Mouse (Mus musculus) megakaryocyte, embryonic 14.5 days (primary cell): ENCODE measurements around the gene Oxnad1. TPM values are rescaled to one million over a fixed set of nuclear protein-coding genes. Genes with fewer than 3 reads are reported as not detected.
"Not testable (repeated sequence)": the region's sequence is repeated elsewhere in the genome, so short reads cannot be mapped to it uniquely, and the experiment has no call there.

Experiments used
- H3K27me3 ChIP-seq: replicated peaks from 2 replicates; pipeline ENCODE3; 2012; ENCODE audit warnings: inconsistent platforms
- H3K36me3 ChIP-seq: replicated peaks from 2 replicates; pipeline ENCODE3; 2012; ENCODE audit warnings: low read length, inconsistent platforms, mixed read lengths
- H3K4me1 ChIP-seq: 2 replicates; pipeline ENCODE4 v1.6.1; 2012; ENCODE audit warnings: inconsistent platforms
- H3K4me3 ChIP-seq: replicated peaks from 2 replicates; pipeline ENCODE3; 2012; ENCODE audit warnings: moderate library complexity, mild to moderate bottlenecking, inconsistent platforms
- H3K9me3 ChIP-seq: 2 replicates; pipeline ENCODE4 v1.6.1; 2012; ENCODE audit warnings: inconsistent platforms
- FLI1 ChIP-seq: IDR thresholded peaks from 2 replicates; pipeline ENCODE4 v1.6.1; 2012; ENCODE audit warnings: low read length, inconsistent platforms, mixed read lengths
- GATA1 ChIP-seq: IDR thresholded peaks from 3 replicates; pipeline ENCODE4 v1.6.1; 2012; ENCODE audit warnings: mixed read lengths, low read length, inconsistent platforms, borderline replicate concordance
- polyA plus RNA-seq: library from polyadenylated mRNA; stranded (reverse); fragments of >175 nt; gene quantifications from 2 replicates; pipeline ENCODE4 v1.2.3, GENCODE M21; 2012; ENCODE audit warnings: low replicate concordance; ENCODE audit not compliant: insufficient read depth

Oxnad1 gene
- polyA plus RNA-seq, 1 experiment, result 17.6 TPM

DNA sequence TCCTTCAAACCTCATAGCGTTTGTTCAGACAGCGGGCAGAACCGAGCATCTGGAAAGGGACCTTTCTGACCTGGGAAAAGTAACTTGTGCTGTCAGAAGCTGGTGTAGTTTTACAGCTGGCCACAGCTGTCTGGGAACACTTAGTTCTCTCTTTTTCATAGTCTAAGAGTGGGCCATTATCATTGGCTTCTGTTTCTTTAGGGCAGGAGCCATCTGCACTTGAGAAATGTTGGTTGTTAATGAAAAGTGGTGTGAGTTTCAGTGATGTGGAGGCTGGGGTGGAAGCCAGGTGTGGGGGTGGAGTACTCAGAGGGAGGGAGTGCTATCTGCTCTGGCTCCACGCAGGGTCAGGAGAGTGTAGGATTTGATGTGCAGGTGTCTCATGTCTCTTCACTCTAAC lies 6.0 kb downstream of the Oxnad1 start:
- Histone ChIP-seq H3K36me3 (peaks cover 68% of the 10 kb centered on the region), H3K27me3 (no peaks in the 10 kb centered on the region), H3K9me3 (no peaks in the 10 kb centered on the region), H3K4me1 (peaks cover 56% of the 10 kb centered on the region), H3K4me3 (no peak overlapping the region)
- no peak for TF ChIP-seq FLI1
- no peak for TF ChIP-seq GATA1

DNA sequence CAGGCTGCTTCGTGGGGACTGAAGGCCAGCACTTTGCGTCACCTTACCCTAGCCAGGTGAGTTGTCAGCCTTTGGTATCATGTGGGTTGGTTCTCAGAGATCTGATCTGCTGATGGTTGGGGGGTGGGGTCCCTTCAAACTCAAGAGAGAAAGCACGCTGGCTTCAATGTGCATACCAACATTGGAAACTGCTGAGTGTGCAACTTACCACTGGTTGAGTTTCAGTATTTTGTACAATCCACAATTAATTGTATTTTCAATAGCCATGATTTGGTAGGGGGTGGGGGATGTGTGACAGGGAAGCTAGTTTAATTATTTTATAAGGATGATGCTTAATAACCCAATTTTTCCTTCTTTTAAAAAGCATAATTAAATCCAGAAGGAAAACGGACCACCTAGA lies 6.5 kb downstream of the Oxnad1 start:
- no peaks in the 10 kb centered on the region for H3K27me3 ChIP-seq
- H3K36me3 ChIP-seq, result peaks cover 73% of the 10 kb centered on the region
- H3K9me3 ChIP-seq, result no peaks in the 10 kb centered on the region
- H3K4me1 ChIP-seq, result peaks cover 51% of the 10 kb centered on the region
- TF ChIP-seq FLI1 (no peak), GATA1 (no peak)
- no peak overlapping the region for H3K4me3 ChIP-seq

DNA sequence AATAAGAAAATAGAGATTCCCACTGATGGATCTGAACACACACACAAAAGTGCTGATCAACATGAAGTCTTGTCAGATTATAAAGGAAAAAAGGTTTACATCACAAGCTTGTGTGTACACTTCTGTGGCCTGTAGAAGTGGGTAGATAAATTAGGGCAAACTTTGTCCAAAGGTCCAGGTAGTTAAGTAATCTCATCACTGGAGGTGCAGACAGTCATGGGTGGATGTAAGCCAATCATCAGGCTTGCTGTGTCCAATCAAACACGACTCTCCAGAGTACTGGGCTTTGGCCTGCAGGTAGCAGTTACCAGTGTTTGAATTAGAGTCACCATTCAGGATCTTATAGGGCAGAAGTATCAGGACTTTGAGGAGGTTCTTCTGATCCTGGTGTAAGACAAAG lies 7.8 kb downstream of the Oxnad1 start:
- peaks cover 86% of the 10 kb centered on the region for H3K36me3 ChIP-seq
- TF ChIP-seq FLI1 (no peak), GATA1 (no peak)
- H3K4me3 ChIP-seq, result no peak overlapping the region
- H3K4me1 ChIP-seq, result peaks cover 43% of the 10 kb centered on the region
- no peaks in the 10 kb centered on the region for H3K9me3 ChIP-seq
- no peaks in the 10 kb centered on the region for H3K27me3 ChIP-seq

DNA sequence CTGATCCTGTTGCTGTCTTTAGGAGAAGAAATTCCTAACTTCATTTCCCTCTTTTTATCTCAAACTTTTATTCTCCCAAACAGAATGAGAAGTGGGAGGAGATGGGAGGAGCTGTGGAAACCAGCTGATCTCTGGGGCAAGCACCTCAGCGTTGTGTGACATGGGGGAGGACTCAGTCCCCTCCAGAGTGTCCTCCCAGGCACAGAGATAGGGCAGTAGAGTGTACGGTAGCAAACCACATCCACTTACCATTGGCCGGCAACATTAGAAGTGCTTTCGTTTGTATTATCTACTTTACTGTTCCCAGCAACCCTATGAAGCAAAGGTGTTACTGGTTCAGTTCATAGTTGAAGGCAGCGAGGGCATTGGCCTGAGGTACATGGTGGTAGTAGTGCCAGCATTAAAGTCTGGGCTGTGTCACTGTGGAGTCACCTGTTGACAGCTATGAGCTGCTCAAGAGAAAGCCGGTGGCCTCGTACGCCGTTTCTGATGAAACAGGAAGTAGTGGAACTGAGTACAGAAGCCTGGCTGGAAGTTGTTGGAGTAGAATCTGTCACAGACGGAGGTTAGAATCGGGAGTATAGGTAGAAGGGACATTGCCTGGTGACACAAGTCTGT lies 8.4 kb downstream of the Oxnad1 start:
- Histone ChIP-seq H3K4me3 (peak overlapping the region; percentile 31), H3K36me3 (peaks cover 90% of the 10 kb centered on the region)
- no peak for TF ChIP-seq GATA1
- TF ChIP-seq FLI1, result no peak

DNA sequence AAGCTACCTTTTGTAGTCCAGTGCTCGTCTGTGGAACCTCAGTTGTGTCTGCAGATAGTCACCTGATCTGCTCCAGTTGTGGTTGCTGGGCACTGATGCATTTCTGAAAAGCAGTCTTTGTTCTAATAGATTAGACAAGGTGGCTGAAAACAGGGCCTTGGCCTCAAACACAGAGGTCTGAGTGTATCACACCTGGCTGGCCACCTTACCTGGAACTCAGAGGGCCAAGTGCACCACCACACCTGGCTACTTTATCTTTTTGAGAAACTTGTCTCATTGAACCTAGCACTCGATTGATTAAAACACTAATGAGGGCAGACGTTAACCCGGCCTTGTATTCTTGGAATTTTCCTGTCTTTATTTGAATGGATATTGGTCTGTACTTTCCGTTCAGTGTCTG lies 10.5 kb downstream of the Oxnad1 start:
- peaks cover 99% of the 10 kb centered on the region for H3K36me3 ChIP-seq
- TF ChIP-seq GATA1 (no peak), FLI1 (no peak)
- H3K9me3 ChIP-seq, result peaks cover 9% of the 10 kb centered on the region; the same call in 1 of the 2 replicates

More for the DNA sequence above, 8.4 kb downstream of the Oxnad1 start:
- Histone ChIP-seq H3K9me3 (no peaks in the 10 kb centered on the region), H3K27me3 (no peaks in the 10 kb centered on the region), H3K4me1 (peaks cover 40% of the 10 kb centered on the region)

DNA sequence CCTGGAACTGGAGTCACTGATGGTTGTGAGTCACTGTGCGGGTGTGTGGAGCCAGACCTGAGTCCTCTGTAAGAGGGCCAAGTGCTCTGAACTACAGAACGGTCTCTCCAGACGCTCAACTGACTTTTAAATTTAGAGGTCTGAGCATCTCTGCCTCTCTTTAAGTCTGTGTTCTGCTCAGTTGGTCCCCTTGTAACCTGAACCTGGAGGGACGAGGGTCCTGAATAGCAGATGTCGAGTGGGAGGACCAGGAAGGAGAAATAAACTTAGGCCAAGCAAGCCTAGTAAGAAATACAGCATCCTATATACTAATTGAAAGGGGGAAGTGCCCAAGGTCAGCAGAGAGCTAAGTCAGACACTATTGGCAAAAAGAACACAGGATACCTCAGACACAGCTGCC lies 11.6 kb downstream of the Oxnad1 start:
- no peak overlapping the region for H3K4me3 ChIP-seq
- peaks cover 98% of the 10 kb centered on the region for H3K36me3 ChIP-seq
- peaks cover 9% of the 10 kb centered on the region; the same call in 1 of the 2 replicates for H3K9me3 ChIP-seq
- TF ChIP-seq FLI1 (no peak), GATA1 (no peak)
- H3K4me1 ChIP-seq, result peaks cover 13% of the 10 kb centered on the region
- no peaks in the 10 kb centered on the region for H3K27me3 ChIP-seq

More for the DNA sequence above, 10.5 kb downstream of the Oxnad1 start:
- Histone ChIP-seq H3K4me1 (peaks cover 20% of the 10 kb centered on the region), H3K27me3 (no peaks in the 10 kb centered on the region), H3K4me3 (no peak overlapping the region)

DNA sequence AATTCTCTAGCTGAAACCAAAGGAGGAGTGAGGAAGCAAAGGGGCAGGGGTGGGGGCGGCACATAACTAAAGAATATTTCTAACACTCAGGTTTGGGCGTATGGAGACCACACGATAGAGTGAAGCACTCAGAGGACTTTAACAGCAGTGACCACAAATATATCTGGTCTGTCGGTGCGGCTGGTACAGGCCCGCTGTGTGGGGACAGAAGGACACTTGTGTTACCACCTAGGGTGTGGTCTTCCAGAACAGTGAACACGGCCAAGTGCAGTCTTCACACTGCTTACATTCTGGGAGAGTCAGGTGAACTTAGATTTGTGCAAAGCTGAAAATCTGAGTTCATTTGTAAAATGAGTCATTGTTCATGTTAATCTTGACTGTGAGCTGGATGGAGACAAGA lies 12.5 kb downstream of the Oxnad1 start:
- H3K4me3 ChIP-seq, result no peak overlapping the region
- TF ChIP-seq GATA1, result no peak
- TF ChIP-seq FLI1, result no peak
- no peaks in the 10 kb centered on the region for H3K27me3 ChIP-seq
- H3K36me3 ChIP-seq, result peaks cover 98% of the 10 kb centered on the region
- H3K9me3 ChIP-seq, result peaks cover 9% of the 10 kb centered on the region; the same call in 1 of the 2 replicates
- H3K4me1 ChIP-seq, result peaks cover 13% of the 10 kb centered on the region

DNA sequence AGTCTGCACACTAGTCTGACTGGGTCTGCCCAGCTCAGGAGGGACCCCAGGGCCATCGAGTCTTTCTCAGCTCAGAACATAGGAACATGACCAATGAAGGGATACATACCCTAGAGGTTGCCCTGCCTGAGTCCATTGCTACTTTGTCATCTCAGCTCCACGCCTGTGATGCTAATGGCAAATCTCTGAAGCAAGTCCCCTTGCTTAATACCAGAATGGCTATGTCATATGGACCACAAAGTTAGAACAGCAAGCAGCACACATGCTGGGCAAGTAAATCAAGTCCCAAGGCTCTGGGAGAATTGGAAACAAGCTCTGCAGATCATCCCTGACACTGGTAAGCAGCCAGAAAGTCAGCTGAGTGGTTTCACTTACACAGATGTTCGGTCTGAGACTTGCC lies 13.8 kb downstream of the Oxnad1 start:
- H3K36me3 ChIP-seq, result peaks cover 98% of the 10 kb centered on the region
- H3K4me1 ChIP-seq, result peaks cover 3% of the 10 kb centered on the region; the same call in 1 of the 2 replicates
- TF ChIP-seq FLI1, result no peak
- no peak for TF ChIP-seq GATA1

DNA sequence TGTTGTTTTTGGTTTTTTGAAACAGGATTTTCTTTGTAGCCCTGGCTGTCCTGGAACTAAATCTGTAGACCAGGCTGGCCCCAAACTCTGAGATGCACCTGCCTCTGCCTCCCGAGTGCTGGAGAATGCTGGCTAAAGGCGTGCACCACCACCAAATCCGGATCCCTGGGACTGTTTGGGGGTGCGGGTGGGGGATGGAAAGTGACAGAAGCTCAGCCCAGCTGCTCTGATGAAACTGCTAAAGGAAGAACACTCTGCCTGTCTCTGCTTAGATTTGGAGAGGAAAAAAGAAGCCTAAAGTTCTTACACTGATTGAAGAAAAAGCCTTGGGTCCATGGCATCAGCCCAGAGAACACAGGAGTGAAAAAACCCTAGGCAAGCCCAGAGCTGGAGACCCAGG lies 18.4 kb downstream of the Oxnad1 start:
- TF ChIP-seq FLI1, result no peak
- TF ChIP-seq GATA1, result no peak
- Histone ChIP-seq H3K9me3 (peaks cover 9% of the 10 kb centered on the region; the same call in 1 of the 2 replicates), H3K4me1 (no peaks in the 10 kb centered on the region), H3K4me3 (no peak overlapping the region), H3K27me3 (no peaks in the 10 kb centered on the region), H3K36me3 (peaks cover 61% of the 10 kb centered on the region)

More for the DNA sequence above, 13.8 kb downstream of the Oxnad1 start:
- Histone ChIP-seq H3K9me3 (peaks cover 9% of the 10 kb centered on the region; the same call in 1 of the 2 replicates), H3K27me3 (no peaks in the 10 kb centered on the region), H3K4me3 (no peak overlapping the region)

DNA sequence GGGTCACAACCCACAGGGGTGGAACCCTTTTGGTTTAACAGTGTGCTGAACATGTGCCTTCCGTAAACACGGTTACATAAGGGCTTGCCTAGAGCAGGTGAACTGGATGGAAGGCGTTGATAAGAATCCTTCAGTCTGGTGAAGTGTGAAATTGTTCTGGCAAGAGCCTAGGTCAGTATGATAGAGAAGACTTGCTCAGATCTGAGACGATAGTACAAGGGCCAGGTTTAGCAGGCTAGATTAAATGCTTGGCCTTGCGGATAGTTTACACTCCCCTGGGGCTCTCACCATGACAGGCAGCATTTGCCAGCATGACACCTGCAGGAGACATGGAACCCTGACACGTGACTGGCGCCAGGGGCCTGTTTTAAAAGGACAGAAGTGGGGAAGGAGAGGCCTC lies 20.5 kb downstream of the Oxnad1 start:
- H3K9me3 ChIP-seq, result no peaks in the 10 kb centered on the region
- H3K4me1 ChIP-seq, result 0 out of 2 replicates have a peak, but pooled peaks cover 3% of the 10 kb centered on the region
- H3K4me3 ChIP-seq, result no peak overlapping the region
- H3K27me3 ChIP-seq, result peaks cover 2% of the 10 kb centered on the region
- no peak for TF ChIP-seq GATA1
- no peak for TF ChIP-seq FLI1
- H3K36me3 ChIP-seq, result peaks cover 40% of the 10 kb centered on the region

DNA sequence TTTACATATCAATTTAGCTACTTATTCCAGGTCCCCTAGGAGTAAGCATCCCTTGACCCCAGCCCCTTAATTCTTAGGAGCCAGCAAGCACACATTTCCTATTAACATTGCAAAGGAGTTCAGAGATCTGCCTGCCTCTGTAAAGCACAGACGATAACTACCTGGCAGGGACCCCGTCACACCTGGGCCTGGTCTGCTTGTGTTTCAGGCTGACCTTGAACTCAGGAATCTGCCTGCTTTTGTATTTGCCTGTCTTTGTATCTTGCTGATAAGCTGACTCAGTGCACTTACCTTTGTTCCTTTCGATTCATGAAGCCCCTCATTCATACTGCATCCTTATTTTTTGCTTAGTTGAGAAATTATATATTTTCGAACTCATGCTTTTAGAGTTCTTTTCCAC lies 21.7 kb downstream of the Oxnad1 start:
- TF ChIP-seq GATA1 (no peak), FLI1 (no peak)
- Histone ChIP-seq H3K27me3 (peaks cover 2% of the 10 kb centered on the region), H3K4me3 (no peak overlapping the region), H3K9me3 (0 out of 2 replicates have a peak, but pooled peaks cover 8% of the 10 kb centered on the region), H3K4me1 (peaks cover 11% of the 10 kb centered on the region), H3K36me3 (peaks cover 30% of the 10 kb centered on the region)

DNA sequence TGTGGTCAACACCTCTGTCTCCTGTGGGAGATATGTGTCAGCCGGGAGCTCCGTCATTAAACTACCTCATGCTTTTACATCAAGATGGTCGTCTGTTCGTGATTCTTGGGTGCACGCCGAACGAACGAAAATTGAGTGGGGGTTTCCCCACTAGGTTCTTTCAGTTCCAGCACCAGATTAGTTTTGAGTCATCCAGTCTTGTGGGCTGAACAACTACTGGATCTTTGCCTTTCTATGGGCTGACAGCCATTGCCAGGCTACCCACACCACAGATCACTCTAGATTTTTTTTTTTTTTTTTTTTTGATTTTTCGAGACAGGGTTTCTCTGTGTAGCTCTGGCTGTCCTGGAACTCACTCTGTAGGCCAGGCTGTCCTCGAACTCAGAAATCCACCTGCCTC lies 26.9 kb downstream of the Oxnad1 start:
- H3K4me3 ChIP-seq, H3K9me3 ChIP-seq, H3K27me3 ChIP-seq, H3K36me3 ChIP-seq: not testable (repeated sequence)
- H3K4me1 ChIP-seq, result peaks cover 32% of the 10 kb centered on the region
